Mouse (Mus musculus): ENCODE data around the gene Trmt112.

Gene Trmt112

GRCm38 (mm10) chr19:6951381-6951968, 42.0 kb downstream of the Trmt112 start:
- peak; percentile 96 for DNase-seq

GRCm38 (mm10) chr19:6951994-6952711, 42.7 kb downstream of the Trmt112 start:
- peak; percentile 64 for DNase-seq

- DNase-seq, result no peak
Measured at GRCm38 (mm10) chr19:6952712-6953037, 43.2 kb downstream of the Trmt112 start.

GRCm38 (mm10) chr19:6954046-6954445, 44.5 kb downstream of the Trmt112 start:
- peak; percentile 38 for DNase-seq

- DNase-seq, result no peak
Measured at GRCm38 (mm10) chr19:6955424-6955823, 45.9 kb downstream of the Trmt112 start.

- no peak for DNase-seq
Measured at GRCm38 (mm10) chr19:6956461-6956860, 47.0 kb downstream of the Trmt112 start.
